ENCODE assay signal across 14 mouse cellular contexts in the genomic region with DNA sequence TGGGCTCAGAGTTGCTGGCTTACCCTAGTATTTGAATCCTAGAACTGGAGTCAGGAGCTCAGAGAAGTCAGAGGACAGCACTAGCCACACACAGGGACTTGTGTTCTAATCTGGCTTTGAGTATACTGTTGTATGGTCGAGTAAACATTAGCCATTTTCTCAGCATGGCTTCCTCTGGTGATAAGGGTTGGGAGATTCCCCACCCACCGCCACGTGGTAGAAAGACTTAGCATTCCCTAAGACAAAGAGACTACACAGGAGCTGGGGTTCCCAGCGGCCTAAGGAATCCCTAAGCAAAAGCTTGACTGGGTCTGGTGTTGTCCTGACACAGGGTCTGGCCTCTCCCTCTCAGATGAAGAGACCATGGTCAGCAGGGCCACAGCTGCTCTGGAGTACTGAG. TPM values are rescaled to one million over a fixed set of nuclear protein-coding genes. Genes with fewer than 3 reads are reported as not detected.
DNase-seq lines count a peak whose midpoint lies in the region; ATAC-seq and TF ChIP-seq lines count a peak whose summit lies in the region.
"Had no signal": no experiment of that assay in that cellular context is flagged by ENCODE, and none has a peak within 500 bp of the region (broad histone marks: within the 10 kb centered on the region; RNA-seq: fewer than 3 reads in every experiment).

No protein-coding gene starts in this region.

- WGBS in kidney, adult 2 months, result 67% methylated on average over 4 of the region's 4 CpGs
- 75% methylated on average over 4 of the region's 4 CpGs for WGBS in limb, embryonic 13.5 days
- 44% methylated on average over 4 of the region's 4 CpGs for WGBS in midbrain, embryonic 11.5 days

- DNase-seq in kidney, adult 2 months, result no peak
- DNase-seq in kidney, postnatal 25 days, result no peak
- DNase-seq in G1E (ENCODE audit: low spot score) (no peak), R1 (ENCODE audit: low read depth, low spot score) (peak; percentile 77)
- no peak for DNase-seq in gastrocnemius, postnatal 36 days
- DNase-seq in adrenal gland, postnatal 14 days, result no peak
- DNase-seq in midbrain, embryonic 11.5 days (ENCODE audit: low spot score, missing footprints), result no peak
- DNase-seq: cerebellum, postnatal 10 days had no signal

- H3K27ac ChIP-seq in kidney, adult 2 months (ENCODE audit: insufficient read depth, low read depth, low read length), result peak overlapping the region; percentile 93
- peak overlapping the region; percentile 15; the same call in 1 of the 2 replicates for H3K27ac ChIP-seq in limb, embryonic 13.5 days
- H3K27ac ChIP-seq in midbrain, embryonic 11.5 days (ENCODE audit: low read depth, low read length), result no peak overlapping the region
- H3K27ac ChIP-seq: hindbrain, embryonic 12.5 days; midbrain, embryonic 12.5 days had no signal

- no peak for TF ChIP-seq POLR2A in kidney, adult 2 months (IDR thresholded peaks at IDR 0.05; ENCODE audit: low read depth, low read length)

- intact Hi-C loops in gastrocnemius, postnatal 36 days (cut with DNase I), result no loop called here

- no peak overlapping the region for H3K4me2 ChIP-seq in limb, embryonic 13.5 days (replicated peaks)
- no peak overlapping the region for H3K4me2 ChIP-seq in midbrain, embryonic 11.5 days
- H3K4me2 ChIP-seq: hindbrain, embryonic 12.5 days; midbrain, embryonic 12.5 days had no signal

- no peaks in the 10 kb centered on the region for H3K27me3 ChIP-seq in kidney, adult 2 months (replicated peaks; ENCODE audit: control insufficient read depth, insufficient read depth, low read length)
- H3K27me3 ChIP-seq in G1E (ENCODE audit: insufficient read depth, low read length), result peaks cover 6% of the 10 kb centered on the region; the same call in 1 of the 2 replicates
- H3K27me3 ChIP-seq in limb, embryonic 13.5 days, result no peaks in the 10 kb centered on the region
- no peaks in the 10 kb centered on the region; the same call in 1 of the 2 replicates for H3K27me3 ChIP-seq in midbrain, embryonic 11.5 days (ENCODE audit: control insufficient read depth, insufficient read depth, low read length)
- H3K27me3 ChIP-seq: hindbrain, embryonic 12.5 days; midbrain, embryonic 12.5 days had no signal

- ATAC-seq in G1E (ENCODE audit: extremely low read depth, insufficient number of reproducible peaks, low FRiP score, poor library complexity, severe bottlenecking), result no peak
- ATAC-seq in limb, embryonic 13.5 days (ENCODE audit: low FRiP score, low read depth), result no peak
- ATAC-seq in midbrain, embryonic 11.5 days (ENCODE audit: low FRiP score), result no peak

- no peaks in the 10 kb centered on the region for H3K4me1 ChIP-seq in kidney, adult 2 months (ENCODE audit: control insufficient read depth, insufficient read depth, low read length)
- peaks cover 84% of the 10 kb centered on the region for H3K4me1 ChIP-seq in G1E (ENCODE audit: insufficient read depth, low read depth, low read length)
- peaks cover 22% of the 10 kb centered on the region for H3K4me1 ChIP-seq in limb, embryonic 13.5 days
- H3K4me1 ChIP-seq in midbrain, embryonic 11.5 days (ENCODE audit: control insufficient read depth, insufficient read depth, low read length), result 0 out of 2 replicates have a peak, but pooled peaks cover 6% of the 10 kb centered on the region

- no peaks in the 10 kb centered on the region for H3K9me3 ChIP-seq in G1E (replicated peaks)
- no peaks in the 10 kb centered on the region for H3K9me3 ChIP-seq in limb, embryonic 13.5 days
- no peaks in the 10 kb centered on the region for H3K9me3 ChIP-seq in midbrain, embryonic 11.5 days (ENCODE audit: control insufficient read depth, low read length)
- H3K9me3 ChIP-seq: hindbrain, embryonic 12.5 days; midbrain, embryonic 12.5 days had no signal

- H3K36me3 ChIP-seq in kidney, adult 2 months (ENCODE audit: control insufficient read depth, insufficient read depth, low read length), result no peaks in the 10 kb centered on the region
- peaks cover 13% of the 10 kb centered on the region for H3K36me3 ChIP-seq in G1E (replicated peaks)
- H3K36me3 ChIP-seq in limb, embryonic 13.5 days, result no peaks in the 10 kb centered on the region
- H3K36me3 ChIP-seq in midbrain, embryonic 11.5 days (ENCODE audit: control insufficient read depth, insufficient read depth, low read length), result no peaks in the 10 kb centered on the region
- H3K36me3 ChIP-seq: hindbrain, embryonic 12.5 days; midbrain, embryonic 12.5 days had no signal

- TF ChIP-seq CTCF in kidney, adult 2 months (conservative IDR thresholded peaks at IDR 0.05; ENCODE audit: insufficient read depth, insufficient read length, low read depth, low read length), result no peak
- no peak for TF ChIP-seq CTCF in G1E (IDR thresholded peaks at IDR 0.05; ENCODE audit: low read depth, low read length)

- no peak overlapping the region for H3K9ac ChIP-seq in limb, embryonic 13.5 days
- H3K9ac ChIP-seq in midbrain, embryonic 11.5 days (ENCODE audit: low read length), result no peak overlapping the region
- H3K9ac ChIP-seq: midbrain, embryonic 12.5 days had no signal

- H3K4me3 ChIP-seq in kidney, adult 2 months (ENCODE audit: insufficient read depth, low read depth, low read length), result no peak overlapping the region
- peak overlapping the region; percentile 64 for H3K4me3 ChIP-seq in G1E (ENCODE audit: low read depth, low read length)
- no peak overlapping the region for H3K4me3 ChIP-seq in limb, embryonic 13.5 days
- H3K4me3 ChIP-seq in midbrain, embryonic 11.5 days (ENCODE audit: low read depth, low read length), result no peak overlapping the region
- H3K4me3 ChIP-seq: hindbrain, embryonic 12.5 days; midbrain, embryonic 12.5 days had no signal

RNA-seq across cellular contexts. Expression of a gene that starts 3.4 kb away (rescaled TPM):
- 297 and 304 TPM in 2 replicates for polyA plus RNA-seq in kidney, adult 2 months (2012; rRNA removed)
- total RNA-seq in G1E (2014; fragmentation: Nextera tagmentation) (29.6 and 31.9 TPM in 2 replicates), G1E (2017) (160 and 228 TPM in 2 replicates)
- polyA plus RNA-seq in G1E (2012), result 131 and 136 TPM in 2 replicates
- polyA plus RNA-seq in limb, embryonic 13.5 days (2015; fragmentation: Nextera tagmentation; extraction: Ambion mirVana), result 103 and 105 TPM in 2 replicates
- 10 to 100 TPM; 50.0 to 62.2 TPM for total RNA-seq in gastrocnemius, postnatal 36 days (2021)
- total RNA-seq in adrenal gland, postnatal 14 days (2021), result 217 and 247 TPM in 2 replicates
- 52.6 and 58.3 TPM in 2 replicates for polyA plus RNA-seq in midbrain, embryonic 11.5 days (2014; fragmentation: Nextera tagmentation; extraction: Ambion mirVana)

RNA-seq across cellular contexts. Expression of a gene that starts 10.0 kb away (rescaled TPM):
- polyA plus RNA-seq in kidney, adult 2 months (2012; rRNA removed), result not detected in 2 replicates
- not detected in 2 replicates for total RNA-seq in G1E (2014; fragmentation: Nextera tagmentation)
- total RNA-seq in G1E (2017), result not detected in 2 replicates
- not detected in 2 replicates for polyA plus RNA-seq in G1E (2012)
- not detected in 2 replicates for polyA plus RNA-seq in limb, embryonic 13.5 days (2015; fragmentation: Nextera tagmentation; extraction: Ambion mirVana)
- total RNA-seq in gastrocnemius, postnatal 36 days (2021), result not detected
- total RNA-seq in adrenal gland, postnatal 14 days (2021), result not detected in 2 replicates
- polyA plus RNA-seq in midbrain, embryonic 11.5 days (2014; fragmentation: Nextera tagmentation; extraction: Ambion mirVana), result not detected in 2 replicates
- total RNA-seq: adrenal gland, postnatal 10 days; left cerebral cortex, adult 8-10 months; neutrophil, adult 5-6 weeks had no signal
- polyA plus RNA-seq: hindbrain, embryonic 12.5 days; midbrain, embryonic 12.5 days had no signal

RNA-seq across cellular contexts. Expression of a gene that starts 27.8 kb away (rescaled TPM):
- 165 and 192 TPM in 2 replicates for polyA plus RNA-seq in kidney, adult 2 months (2012; rRNA removed)
- total RNA-seq in G1E (2014; fragmentation: Nextera tagmentation) (4.7 and 6.9 TPM in 2 replicates), G1E (2017) (4.6 and 7.4 TPM in 2 replicates)
- 6.0 and 6.1 TPM in 2 replicates for polyA plus RNA-seq in G1E (2012)
- 23.1 and 24.6 TPM in 2 replicates for polyA plus RNA-seq in limb, embryonic 13.5 days (2015; fragmentation: Nextera tagmentation; extraction: Ambion mirVana)
- 1 to 10 TPM; 5.6 to 5.9 TPM for total RNA-seq in gastrocnemius, postnatal 36 days (2021)
- total RNA-seq in adrenal gland, postnatal 14 days (2021), result 271 and 405 TPM in 2 replicates
- polyA plus RNA-seq in midbrain, embryonic 11.5 days (2014; fragmentation: Nextera tagmentation; extraction: Ambion mirVana), result 8.2 TPM in 2 replicates

RNA-seq across cellular contexts. Expression of a gene that starts 51.8 kb away (rescaled TPM):
- polyA plus RNA-seq in kidney, adult 2 months (2012; rRNA removed), result 12.2 and 14.5 TPM in 2 replicates
- total RNA-seq in G1E (2014; fragmentation: Nextera tagmentation) (not detected in 2 replicates), G1E (2017) (0.22 TPM in 1 of 2 replicates, not detected in the other)
- not detected in 2 replicates for polyA plus RNA-seq in G1E (2012)
- 61.0 and 61.5 TPM in 2 replicates for polyA plus RNA-seq in limb, embryonic 13.5 days (2015; fragmentation: Nextera tagmentation; extraction: Ambion mirVana)
- 1 to 10 TPM; 1.6 to 2.3 TPM for total RNA-seq in gastrocnemius, postnatal 36 days (2021)
- 10.0 and 12.3 TPM in 2 replicates for total RNA-seq in adrenal gland, postnatal 14 days (2021)
- 42.9 and 47.4 TPM in 2 replicates for polyA plus RNA-seq in midbrain, embryonic 11.5 days (2014; fragmentation: Nextera tagmentation; extraction: Ambion mirVana)
- total RNA-seq: neutrophil, adult 5-6 weeks had no signal

RNA-seq across cellular contexts. Expression of a gene that starts 60.0 kb away (rescaled TPM):
- polyA plus RNA-seq in kidney, adult 2 months (2012; rRNA removed), result 16.1 and 17.7 TPM in 2 replicates
- total RNA-seq in G1E (2014; fragmentation: Nextera tagmentation), result not detected in 2 replicates
- 0.06 and 0.71 TPM in 2 replicates for total RNA-seq in G1E (2017)
- 0.02 and 0.06 TPM in 2 replicates for polyA plus RNA-seq in G1E (2012)
- polyA plus RNA-seq in limb, embryonic 13.5 days (2015; fragmentation: Nextera tagmentation; extraction: Ambion mirVana), result 13.7 and 15.5 TPM in 2 replicates
- 1 to 10 TPM; 7.7 to 8.0 TPM for total RNA-seq in gastrocnemius, postnatal 36 days (2021)
- 27.5 and 35.7 TPM in 2 replicates for total RNA-seq in adrenal gland, postnatal 14 days (2021)
- 40.8 and 47.5 TPM in 2 replicates for polyA plus RNA-seq in midbrain, embryonic 11.5 days (2014; fragmentation: Nextera tagmentation; extraction: Ambion mirVana)
